Mouse (Mus musculus) left cerebral cortex, adult 6 months (tissue): ENCODE measurements around the gene Spata20. TPM values are rescaled to one million over a fixed set of nuclear protein-coding genes. Genes with fewer than 3 reads are reported as not detected.

Experiments
- long read RNA-seq, 2 experiments: library from polyadenylated mRNA; unstranded; transcript quantifications; one replicate each; pipeline ENCODE4 v2.0.0; 2019 to 2020
- polyA plus RNA-seq: library from polyadenylated mRNA; unstranded; fragments of <200 nt; fragmentation: Nextera tagmentation; gene quantifications from 2 replicates; pipeline ENCODE4 v1.2.3, GENCODE M21; 2021

Spata20 gene
- polyA plus RNA-seq: 0.16 and 0.25 TPM in 2 replicates
- long read RNA-seq, experiment 1: 0 reads
- long read RNA-seq, experiment 2: 0 reads

DNA sequence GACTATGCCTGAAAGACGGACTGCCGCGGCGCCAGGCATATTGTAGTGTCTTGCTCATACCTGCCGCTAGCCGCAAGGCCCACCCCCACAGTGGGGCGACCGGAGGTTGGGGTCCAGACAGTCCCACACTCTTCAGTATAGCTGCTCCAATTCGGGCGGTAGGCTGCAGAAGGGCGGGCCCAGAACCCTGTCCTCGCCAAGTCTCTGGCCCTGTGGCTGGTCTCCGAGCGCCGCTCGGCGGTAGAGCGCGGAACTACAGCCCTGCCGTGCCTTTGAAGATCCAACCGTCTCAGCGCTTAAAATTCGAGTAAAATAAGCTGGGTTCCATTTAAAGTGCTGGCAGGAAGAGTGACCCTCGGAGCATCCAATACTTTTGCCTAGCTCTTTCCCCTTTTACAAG, at the start of gene Spata20:
Gene Spata20, minus strand, starts transcription at position 179 of the 400 bp plus-strand sequence.

DNA sequence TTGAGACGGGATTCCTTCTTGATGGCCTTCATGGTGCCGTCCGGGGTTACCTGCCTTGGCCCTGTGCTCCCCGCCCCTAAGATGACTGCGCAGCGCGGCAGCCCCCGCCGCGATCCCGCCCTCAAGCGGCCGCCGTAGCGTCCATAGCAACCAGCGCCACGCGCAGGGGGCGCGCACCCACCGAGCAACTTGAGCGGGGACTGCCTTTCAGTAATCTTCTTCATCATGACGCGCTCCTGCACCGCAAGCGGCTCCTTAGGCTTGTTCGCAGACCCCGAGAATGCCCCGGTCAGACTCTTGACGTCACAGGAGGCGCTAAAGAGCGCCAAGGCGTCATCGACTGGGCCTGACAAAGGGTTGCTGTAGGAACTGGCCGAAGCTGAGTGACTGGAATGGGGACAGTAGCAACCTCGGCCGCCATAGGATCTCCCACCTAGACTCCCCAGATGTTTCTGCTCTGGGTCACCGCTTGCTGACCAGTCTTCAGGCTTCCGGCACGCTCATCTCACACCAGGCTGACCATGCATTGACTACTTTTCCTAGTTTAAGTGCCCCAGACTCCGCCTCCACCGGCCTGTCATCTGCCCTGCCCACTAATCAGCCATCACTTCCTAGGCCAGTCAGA, 35.4 kb upstream of the Spata20 start, which contains the start of gene Mycbpap:
Gene Mycbpap, minus strand, starts transcription at position 524 of the 625 bp plus-strand sequence.

DNA sequence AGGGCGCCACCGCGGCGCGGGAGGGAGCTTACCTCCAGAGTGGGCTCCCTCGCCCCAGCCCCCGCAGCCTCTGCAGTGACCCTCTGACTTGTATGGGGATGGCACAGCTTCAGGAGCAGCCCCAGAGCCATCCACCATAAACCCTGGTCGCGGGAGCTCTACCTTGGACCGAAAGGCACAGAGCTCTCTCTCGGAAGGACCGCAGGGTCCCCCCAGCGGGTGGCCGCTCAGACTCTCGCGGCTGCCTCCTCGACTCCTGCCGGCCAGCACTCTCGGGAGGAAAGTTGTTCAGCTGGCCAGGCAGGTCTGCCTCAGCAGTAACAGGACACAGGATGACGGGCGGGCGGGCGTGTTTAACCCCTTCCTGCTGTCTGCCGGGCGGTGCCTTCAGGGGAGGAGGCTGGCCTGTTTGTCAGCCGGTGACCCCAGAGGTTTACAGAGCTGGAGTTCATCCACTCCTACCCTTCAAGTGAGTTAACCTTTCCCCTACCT, 13.7 kb upstream of the Spata20 start, which contains the start of gene Epn3:
Gene Epn3, minus strand, starts transcription at position 314 of the 492 bp plus-strand sequence.

DNA sequence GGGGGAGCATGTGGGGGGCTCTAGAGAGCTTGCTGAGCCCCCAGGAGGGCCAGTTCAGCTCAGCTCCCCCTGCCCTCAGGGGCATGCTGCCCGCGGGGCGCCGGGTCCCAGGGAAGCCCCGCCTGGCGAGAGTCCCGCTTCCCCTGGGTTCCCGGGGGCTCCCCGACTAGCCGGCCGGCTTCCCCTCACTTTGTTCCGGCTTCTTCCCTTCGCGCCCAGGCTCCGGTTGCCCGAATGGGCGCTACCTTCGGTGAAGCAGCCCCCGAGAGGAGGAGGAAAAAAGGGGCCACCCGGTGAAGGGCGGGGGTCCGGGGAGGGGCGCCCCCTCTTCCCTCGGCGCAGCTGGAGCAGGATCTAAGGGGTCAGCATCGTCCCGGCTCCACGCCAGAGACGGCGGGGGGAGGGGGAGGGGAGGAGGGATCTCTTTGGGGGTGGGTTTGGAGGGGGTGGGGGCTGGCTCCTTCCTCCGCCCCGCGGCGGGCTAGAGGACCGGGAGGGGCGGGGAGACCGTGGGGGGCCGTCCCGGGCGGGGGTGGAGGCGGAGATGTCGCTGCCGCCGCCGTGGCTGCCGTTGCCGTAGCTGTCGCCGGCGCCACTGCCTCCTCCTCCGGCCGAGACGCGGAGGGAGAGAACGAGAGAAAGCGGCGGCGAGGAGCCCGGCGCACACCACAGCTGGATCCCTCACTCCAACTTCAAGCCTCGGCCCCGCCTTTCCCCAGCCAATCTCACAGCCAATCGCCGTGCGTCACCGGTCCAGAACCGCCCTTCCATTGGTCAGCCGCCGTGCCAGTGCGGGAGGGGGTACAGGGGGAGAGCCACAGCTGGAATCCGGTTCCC, 12.1 kb downstream of the Spata20 start, which contains the start of gene Cacna1g:
Gene Cacna1g, minus strand, starts transcription at position 492 of the 837 bp plus-strand sequence.

Other genes starting within 250 kb of the Spata20 start
- 0.30 and 0.40 TPM in 2 replicates for gene Wfikkn2, start 240.2 kb downstream of the Spata20 start, polyA plus RNA-seq
- not detected in 2 replicates for gene Gm21885, start 204.3 kb downstream of the Spata20 start, polyA plus RNA-seq
- 25.9 and 26.5 TPM in 2 replicates for gene Luc7l3, start 164.2 kb downstream of the Spata20 start, polyA plus RNA-seq
- gene Ankrd40, start 158.2 kb downstream of the Spata20 start, polyA plus RNA-seq: 26.0 and 30.8 TPM in 2 replicates
- gene Abcc3, start 93.2 kb downstream of the Spata20 start, polyA plus RNA-seq: 1.4 and 1.6 TPM in 2 replicates
- 6.8 and 7.1 TPM in 2 replicates for gene Cacna1g, start 12.0 kb downstream of the Spata20 start, polyA plus RNA-seq
- gene Epn3, start 13.8 kb upstream of the Spata20 start, polyA plus RNA-seq: 0.50 and 0.56 TPM in 2 replicates
- 0.97 and 0.98 TPM in 2 replicates for gene Mycbpap, start 35.6 kb upstream of the Spata20 start, polyA plus RNA-seq
- gene Rsad1, start 63.1 kb upstream of the Spata20 start, polyA plus RNA-seq: 4.5 and 5.5 TPM in 2 replicates
- gene Chad, start 78.9 kb upstream of the Spata20 start, polyA plus RNA-seq: not detected in 2 replicates
- gene Acsf2, start 115.7 kb upstream of the Spata20 start, polyA plus RNA-seq: 3.9 and 8.6 TPM in 2 replicates
- gene Lrrc59, start 143.6 kb upstream of the Spata20 start, polyA plus RNA-seq: 25.2 and 77.8 TPM in 2 replicates
- gene Mrpl27, start 167.6 kb upstream of the Spata20 start, polyA plus RNA-seq: 139 and 181 TPM in 2 replicates
- 0.11 and 0.16 TPM in 2 replicates for gene Eme1, start 167.8 kb upstream of the Spata20 start, polyA plus RNA-seq
- gene Xylt2, start 191.3 kb upstream of the Spata20 start, polyA plus RNA-seq: 9.1 and 12.1 TPM in 2 replicates
- not detected in 2 replicates for gene Gm11541, start 218.3 kb upstream of the Spata20 start, polyA plus RNA-seq